Mouse (Mus musculus) heart, postnatal 0 days (tissue): Measurements from ENCODE around the gene Izumo4. TPM values are rescaled to one million over a fixed set of nuclear protein-coding genes. Genes with fewer than 3 reads are reported as not detected.

ENCODE experiments used
- ATAC-seq: fragments of 200-750 bp; cut with Nextera tagmentation; 2 replicates; pipeline ENCODE4 v1.8.0; 2017; ENCODE audit warnings: low read depth, moderate number of reproducible peaks, moderate library complexity; ENCODE audit not compliant: insufficient read depth
- DNase-seq: peaks from one replicate; pipeline ENCODE4 v3.0.0-alpha.2; 2016; ENCODE audit warnings: low spot score
- H3K27ac ChIP-seq: fragments of 300-500 bp; sonication (generic); 2 replicates; pipeline ENCODE4 v1.5.1; 2014; ENCODE audit warnings: low read depth, mild to moderate bottlenecking
- H3K27me3 ChIP-seq: fragments of 300-500 bp; sonication (generic); 2 replicates; pipeline ENCODE4 v1.6.1; 2014; ENCODE audit warnings: low read length, mixed read lengths; ENCODE audit not compliant: control insufficient read depth, insufficient read depth
- H3K36me3 ChIP-seq: fragments of 300-500 bp; sonication (generic); replicated peaks from 2 replicates; pipeline ENCODE4 v1.6.1; 2014; ENCODE audit warnings: low read length, mixed read lengths; ENCODE audit not compliant: control insufficient read depth, insufficient read depth
- H3K4me1 ChIP-seq: fragments of 300-500 bp; sonication (generic); 2 replicates; pipeline ENCODE4 v1.6.1; 2014; ENCODE audit warnings: antibody characterized with exemption; ENCODE audit not compliant: control insufficient read depth, insufficient read depth
- H3K4me2 ChIP-seq: fragments of 300-500 bp; sonication (generic); 2 replicates; pipeline ENCODE4 v1.6.1; 2014; ENCODE audit warnings: low read depth, mild to moderate bottlenecking, low read length, moderate library complexity
- H3K4me3 ChIP-seq: fragments of 300-500 bp; sonication (generic); 2 replicates; pipeline ENCODE4 v1.5.1; 2014; ENCODE audit warnings: low read depth, low read length
- H3K9ac ChIP-seq: fragments of 300-500 bp; sonication (generic); replicated peaks from 2 replicates; pipeline ENCODE4 v1.6.1; 2014; ENCODE audit warnings: low read depth, low read length, mixed read lengths
- H3K9me3 ChIP-seq: fragments of 300-500 bp; sonication (generic); replicated peaks from 2 replicates; pipeline ENCODE4 v1.6.1; 2016; ENCODE audit warnings: low read length; ENCODE audit not compliant: control insufficient read depth
- CTCF ChIP-seq: IDR thresholded peaks from 2 replicates; pipeline ENCODE4 v1.5.1; 2016; ENCODE audit warnings: antibody characterized with exemption, control low read depth, low read depth
- EP300 ChIP-seq: IDR thresholded peaks from 2 replicates; pipeline ENCODE4 v1.6.1; 2016; ENCODE audit warnings: antibody characterized with exemption, low read depth
- WGBS: fragments of 180-500 bp; shearing (Covaris S2); extraction: QIAGEN DNeasy Blood & Tissue Kit; methylation state at CpG from one replicate; pipeline ENCODE4 v1.1.7; 2014; 5-methylcytosine and 5-hydroxymethylcytosine counted together
- polyA plus RNA-seq: library from polyadenylated mRNA; unstranded; fragments of >200 nt; fragmentation: Nextera tagmentation; extraction: Ambion mirVana; gene quantifications from 2 replicates; pipeline ENCODE4 v1.2.1, GENCODE M21; 2015
- total RNA-seq: library from RNA; depleted of rRNA; stranded (reverse); fragments of >200 nt; gene quantifications from 2 replicates; pipeline ENCODE4 v1.2.3, GENCODE M21; 2014; ENCODE audit warnings: low replicate concordance

Izumo4 gene
- total and polyA plus RNA-seq, 2 experiments from 2014 or later: 3.6 to 6.9 TPM

DNA sequence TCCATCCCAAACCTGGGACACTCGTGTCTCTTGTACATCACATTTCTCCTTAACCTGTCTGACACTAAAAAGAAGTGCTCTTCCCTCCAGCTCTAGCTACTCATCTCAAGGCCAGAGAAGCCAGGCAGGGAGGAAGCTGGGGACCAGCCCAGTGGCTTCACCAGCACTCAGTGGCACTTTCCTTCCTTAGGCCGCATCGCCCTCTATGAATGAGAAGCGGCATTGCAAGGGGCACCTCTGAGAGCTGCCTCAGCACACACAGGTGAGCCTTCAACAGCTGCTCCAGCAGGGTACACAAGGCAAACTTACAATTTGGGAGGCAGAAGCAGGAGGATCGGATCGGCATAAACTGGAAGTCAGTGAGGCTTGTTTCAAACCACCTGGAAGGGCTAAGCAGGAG, 17.8 kb upstream of the Izumo4 start:
- no peak; the same call in 1 of the 2 replicates for ATAC-seq
- Histone ChIP-seq H3K9ac (no peak overlapping the region), H3K4me1 (peaks cover 11% of the 10 kb centered on the region), H3K4me3 (no peak overlapping the region), H3K4me2 (no peak overlapping the region), H3K9me3 (no peaks in the 10 kb centered on the region), H3K27ac (no peak overlapping the region), H3K27me3 (no peaks in the 10 kb centered on the region), H3K36me3 (peaks cover 17% of the 10 kb centered on the region)
- 56% methylated on average over 6 of the region's 6 CpGs for WGBS
- peak; percentile 74 for DNase-seq
- TF ChIP-seq CTCF: peak; percentile 90
- no peak for TF ChIP-seq EP300

DNA sequence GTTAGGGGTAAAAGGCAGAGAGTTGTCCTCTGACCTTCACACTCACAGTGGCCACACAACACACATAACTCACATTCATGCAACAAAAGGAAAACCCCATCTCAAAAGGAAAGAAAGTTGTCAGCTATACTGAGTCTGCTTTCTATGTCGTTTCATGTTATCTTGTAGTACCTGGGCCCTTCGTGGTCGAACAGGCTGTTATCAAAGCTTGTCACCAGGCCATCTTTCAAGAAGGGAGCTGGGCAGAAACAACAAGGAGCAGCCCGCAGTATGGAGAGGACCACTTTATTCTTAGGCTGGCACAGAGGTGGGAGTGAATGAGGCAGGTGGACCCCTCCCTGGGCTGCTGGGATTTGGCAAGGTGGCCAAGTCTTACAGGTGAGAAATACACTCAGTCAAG, 17.0 kb upstream of the Izumo4 start:
- peaks cover 5% of the 10 kb centered on the region; the same call in 1 of the 2 replicates for H3K4me1 ChIP-seq
- no peak overlapping the region for H3K27ac ChIP-seq
- H3K9me3 ChIP-seq: no peaks in the 10 kb centered on the region
- no peak overlapping the region for H3K9ac ChIP-seq
- no peaks in the 10 kb centered on the region for H3K27me3 ChIP-seq
- H3K4me3 ChIP-seq: no peak overlapping the region
- ATAC-seq: no peak
- peaks cover 25% of the 10 kb centered on the region for H3K36me3 ChIP-seq
- no peak for TF ChIP-seq EP300
- no peak for TF ChIP-seq CTCF
- 44% methylated on average over 4 of the region's 4 CpGs for WGBS
- DNase-seq: no peak
- no peak overlapping the region for H3K4me2 ChIP-seq

DNA sequence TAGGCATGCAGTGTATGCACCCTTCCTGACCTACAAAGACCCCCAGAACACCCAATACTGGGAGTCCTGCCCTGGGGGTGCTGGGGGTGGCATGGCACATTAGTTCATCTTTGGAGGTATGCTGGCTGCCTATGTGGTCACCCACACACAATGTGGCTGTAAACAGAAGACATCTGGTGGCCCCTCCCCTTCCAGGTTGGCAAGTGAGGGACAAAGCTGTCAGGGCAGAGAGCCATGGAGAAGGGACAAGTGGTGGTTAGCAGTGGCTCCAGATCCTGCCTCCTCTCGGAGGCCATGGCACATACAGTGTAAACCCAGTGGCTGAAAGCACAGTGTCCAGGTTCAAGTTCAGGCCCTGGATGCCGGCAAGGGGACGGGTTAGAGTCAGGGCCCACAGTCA, 15.4 kb upstream of the Izumo4 start:
- TF ChIP-seq EP300 (no peak), CTCF (no peak)
- Histone ChIP-seq H3K4me3 (no peak overlapping the region), H3K36me3 (peaks cover 41% of the 10 kb centered on the region), H3K4me1 (no peaks in the 10 kb centered on the region), H3K9me3 (no peaks in the 10 kb centered on the region), H3K27me3 (no peaks in the 10 kb centered on the region), H3K9ac (no peak overlapping the region), H3K4me2 (no peak overlapping the region), H3K27ac (no peak overlapping the region)
- no peak for DNase-seq
- no peak for ATAC-seq
- WGBS: 91% methylated on average over 3 of the region's 3 CpGs

DNA sequence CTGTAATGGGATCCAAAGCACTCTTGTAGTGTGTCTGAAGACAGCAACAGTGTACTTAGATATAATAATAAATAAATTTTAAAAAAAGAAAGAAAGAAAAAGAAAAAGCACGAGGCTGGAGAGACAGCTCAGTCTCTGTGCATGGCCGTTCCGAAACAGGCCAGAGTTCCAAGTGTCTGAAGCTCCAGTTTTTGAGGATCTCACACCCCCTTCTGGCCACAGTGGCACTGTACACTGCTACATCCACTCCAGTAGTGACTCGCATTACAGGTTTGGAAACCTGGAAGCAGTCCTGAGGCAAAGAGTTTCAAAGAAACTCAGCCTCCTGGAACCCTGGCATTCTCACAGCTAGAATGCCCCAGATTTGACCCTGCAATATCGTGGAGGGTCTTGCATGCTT, 14.1 kb upstream of the Izumo4 start:
- H3K36me3 ChIP-seq: peaks cover 42% of the 10 kb centered on the region
- H3K4me3 ChIP-seq: no peak overlapping the region
- no peaks in the 10 kb centered on the region for H3K4me1 ChIP-seq
- no peak overlapping the region for H3K4me2 ChIP-seq
- WGBS: 25% methylated on average over 5 of the region's 5 CpGs
- H3K9me3 ChIP-seq: no peaks in the 10 kb centered on the region
- H3K9ac ChIP-seq: no peak overlapping the region
- H3K27me3 ChIP-seq: no peaks in the 10 kb centered on the region
- TF ChIP-seq CTCF (peak; percentile 87), EP300 (no peak)
- DNase-seq: peak; percentile 77
- ATAC-seq: peak; percentile 83
- H3K27ac ChIP-seq: no peak overlapping the region

DNA sequence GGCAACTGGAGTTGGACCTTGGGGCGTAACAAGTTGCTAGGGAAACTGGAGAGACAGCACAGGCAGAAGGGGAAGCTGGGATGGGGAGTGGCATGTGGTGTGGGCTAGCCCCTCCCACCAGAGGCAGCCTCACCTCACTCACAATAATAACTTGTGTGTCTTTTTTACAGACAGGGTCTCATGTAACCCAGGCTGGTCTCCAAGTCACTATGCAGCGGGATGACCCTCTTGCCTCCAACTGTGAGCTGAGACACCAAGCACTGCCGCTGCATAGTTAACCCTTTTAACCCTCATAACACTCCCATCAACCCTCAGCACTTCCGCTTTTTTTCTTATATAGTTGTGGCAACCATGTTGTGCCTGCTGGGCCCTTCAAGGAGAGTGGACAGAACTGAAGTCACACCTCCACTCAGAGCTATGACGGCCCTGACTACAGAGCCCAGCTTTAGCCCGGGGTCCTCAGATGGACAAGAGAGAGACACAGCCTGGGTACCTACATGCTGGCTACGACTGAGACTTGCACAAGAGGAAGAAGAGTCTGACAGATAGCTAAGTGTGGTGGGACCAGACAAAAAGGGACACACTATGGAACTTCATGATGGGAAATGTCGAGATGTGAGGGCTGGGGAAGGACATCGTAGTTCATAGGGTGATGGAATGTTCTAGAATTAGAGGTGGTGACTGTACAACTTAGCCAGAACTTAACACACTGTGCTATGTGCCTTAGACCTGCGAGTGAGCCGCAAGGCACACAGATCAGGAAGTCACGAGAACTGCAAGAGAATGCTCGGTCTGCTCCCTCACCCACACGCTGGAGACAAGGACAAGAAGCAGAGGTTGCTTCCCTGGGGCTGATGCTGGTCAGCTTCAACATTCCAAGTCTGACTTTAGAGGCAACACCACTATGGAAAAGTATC, 9.5 kb upstream of the Izumo4 start:
- Histone ChIP-seq H3K4me2 (no peak overlapping the region), H3K27me3 (no peaks in the 10 kb centered on the region), H3K4me3 (no peak overlapping the region), H3K36me3 (peaks cover 31% of the 10 kb centered on the region), H3K9ac (no peak overlapping the region), H3K4me1 (peaks cover 9% of the 10 kb centered on the region; the same call in 1 of the 2 replicates), H3K27ac (peak overlapping the region; percentile 15; the same call in 1 of the 2 replicates), H3K9me3 (no peaks in the 10 kb centered on the region)
- DNase-seq (no peak), ATAC-seq (no peak)
- 76% methylated on average over 14 of the region's 14 CpGs for WGBS
- TF ChIP-seq CTCF: no peak
- TF ChIP-seq EP300: no peak
